Mouse (Mus musculus) MEL (cell line): ENCODE measurements at regions not wholly inside any gene's neighbourhood (a gene's known extent, or its start where the extent isn't known, plus 50 kb on each side); places are given as distances from the start of the nearest gene placed in this dataset.

ENCODE experiments used
- DNase-seq: peaks from one replicate; pipeline ENCODE4 v3.0.0; 2011; ENCODE audit warnings: low read depth, low spot score
- H3K27ac ChIP-seq: 2 replicates; pipeline ENCODE4 v1.5.1; 2012; ENCODE audit warnings: low read depth, mild to moderate bottlenecking, control low read depth, low read length, moderate library complexity; ENCODE audit not compliant: control insufficient read depth
- H3K27me3 ChIP-seq, 2 experiments: fragments of 150-350 bp in 1 of 2; sonication (generic) in 1 of 2; 2 replicates each; pipeline ENCODE4 v1.6.1; 2012; ENCODE audit warnings: low read length in 2 of 2, mild to moderate bottlenecking in 2 of 2, improper control_type of control experiment in 1 of 2, moderate library complexity in 1 of 2; ENCODE audit not compliant: insufficient read depth in 2 of 2, control insufficient read depth in 1 of 2
- H3K36me3 ChIP-seq, 2 experiments: 2 replicates each; pipeline ENCODE4 v1.6.1; 2012 to 2014; ENCODE audit warnings: low read length in 2 of 2, improper control_type of control experiment in 1 of 2, inconsistent platforms in 1 of 2, mild to moderate bottlenecking in 1 of 2; ENCODE audit not compliant: insufficient read depth in 2 of 2, control insufficient read depth in 1 of 2
- H3K4me1 ChIP-seq, 2 experiments: fragments of 150-350 bp in 1 of 2; sonication (generic) in 1 of 2; 2 replicates each; pipeline ENCODE4 v1.6.1; 2012; ENCODE audit warnings: low read length in 2 of 2, improper control_type of control experiment in 1 of 2, mild to moderate bottlenecking in 1 of 2; ENCODE audit not compliant: insufficient read depth in 2 of 2, control insufficient read depth in 1 of 2
- H3K4me3 ChIP-seq, 2 experiments: fragments of 150-350 bp in 1 of 2; sonication (generic) in 1 of 2; 2 replicates each; pipeline ENCODE4 v1.5.1; 2012; ENCODE audit warnings: low read depth in 2 of 2, low read length in 2 of 2, mild to moderate bottlenecking in 2 of 2, moderate library complexity in 2 of 2, control low read depth in 1 of 2, improper control_type of control experiment in 1 of 2; ENCODE audit not compliant: control insufficient read depth in 1 of 2, insufficient read depth in 1 of 2
- H3K79me2 ChIP-seq: 2 replicates; pipeline ENCODE4 v1.6.1; 2012; ENCODE audit warnings: mild to moderate bottlenecking, low read length, moderate library complexity; ENCODE audit not compliant: control insufficient read depth, poor library complexity, insufficient read depth
- H3K9ac ChIP-seq: 2 replicates; pipeline ENCODE4 v1.6.1; 2012; ENCODE audit warnings: low read depth, mild to moderate bottlenecking, control low read depth, low read length, moderate library complexity; ENCODE audit not compliant: control insufficient read depth, poor library complexity, severe bottlenecking
- H3K9me3 ChIP-seq: fragments of 150-350 bp; sonication (generic); replicated peaks from 2 replicates; pipeline ENCODE4 v1.6.1; 2012; ENCODE audit warnings: mild to moderate bottlenecking, low read length, improper control_type of control experiment, moderate library complexity; ENCODE audit not compliant: insufficient read depth
- CHD1 ChIP-seq: IDR thresholded peaks from 2 replicates; pipeline ENCODE4 v1.6.1; 2012; ENCODE audit warnings: low read depth, mild to moderate bottlenecking, inconsistent platforms, low read length, improper control_type of control experiment
- CHD2 ChIP-seq: IDR thresholded peaks from 2 replicates; pipeline ENCODE4 v1.6.1; 2011; ENCODE audit warnings: low read length, improper control_type of control experiment
- CTCF ChIP-seq, 3 experiments: IDR thresholded peaks in 2 of 3; conservative IDR thresholded peaks in 1 of 3; 2 replicates each; pipeline ENCODE4 v1.5.1; 2011 to 2012; ENCODE audit warnings: low read length in 3 of 3, low read depth in 2 of 3, mild to moderate bottlenecking in 2 of 3, improper control_type of control experiment in 1 of 3, inconsistent platforms in 1 of 3, mixed read lengths in 1 of 3, moderate library complexity in 1 of 3; ENCODE audit not compliant: control insufficient read depth in 1 of 3, insufficient read depth in 1 of 3, poor library complexity in 1 of 3, severe bottlenecking in 1 of 3
- ETS1 ChIP-seq: IDR thresholded peaks from 2 replicates; pipeline ENCODE4 v1.6.1; 2012; ENCODE audit warnings: low read depth, mild to moderate bottlenecking, inconsistent platforms, low read length, improper control_type of control experiment, moderate library complexity
- GABPA ChIP-seq: IDR thresholded peaks from 2 replicates; pipeline ENCODE4 v1.6.1; 2012; ENCODE audit warnings: low read depth, mild to moderate bottlenecking, inconsistent platforms, low read length, improper control_type of control experiment, moderate library complexity
- JUND ChIP-seq: IDR thresholded peaks from 2 replicates; pipeline ENCODE4 v1.6.1; 2011; ENCODE audit warnings: low read depth, mild to moderate bottlenecking, improper control_type of control experiment, low read length
- KAT2A ChIP-seq: conservative IDR thresholded peaks from 2 replicates; pipeline ENCODE4 v1.6.1; 2012; ENCODE audit warnings: low read depth, low read length, improper control_type of control experiment, inconsistent platforms
- MAFK ChIP-seq: IDR thresholded peaks from 2 replicates; pipeline ENCODE4 v1.6.1; 2011; ENCODE audit warnings: low read depth, mild to moderate bottlenecking, low read length, improper control_type of control experiment, borderline replicate concordance
- MAX ChIP-seq: IDR thresholded peaks from 2 replicates; pipeline ENCODE4 v1.6.1; 2011; ENCODE audit warnings: low read length, improper control_type of control experiment
- MEF2A ChIP-seq: IDR thresholded peaks from 2 replicates; pipeline ENCODE4 v1.6.1; 2014; ENCODE audit warnings: low read depth, mild to moderate bottlenecking, inconsistent platforms, low read length, improper control_type of control experiment; ENCODE audit not compliant: poor library complexity, insufficient replicate concordance, severe bottlenecking; ENCODE audit errors: extremely low read depth
- NRF1 ChIP-seq: IDR thresholded peaks from 2 replicates; pipeline ENCODE4 v1.6.1; 2014; ENCODE audit warnings: low read depth, mild to moderate bottlenecking, inconsistent platforms, low read length, improper control_type of control experiment, moderate library complexity; ENCODE audit not compliant: poor library complexity, insufficient read depth, severe bottlenecking
- POLR2A ChIP-seq, 2 experiments: IDR thresholded peaks; 2 replicates each; pipeline ENCODE4 v1.6.1; 2011 to 2012; ENCODE audit warnings: low read length in 2 of 2, mild to moderate bottlenecking in 2 of 2, control low read depth in 1 of 2, improper control_type of control experiment in 1 of 2, low read depth in 1 of 2, moderate library complexity in 1 of 2; ENCODE audit not compliant: control insufficient read depth in 1 of 2, insufficient read depth in 1 of 2, poor library complexity in 1 of 2
- POLR2AphosphoS2 ChIP-seq: IDR thresholded peaks from 2 replicates; pipeline ENCODE4 v1.6.1; 2011; ENCODE audit warnings: low read length, improper control_type of control experiment
- POLR2AphosphoS5 ChIP-seq: IDR thresholded peaks from 2 replicates; pipeline ENCODE4 v1.6.1; 2012; ENCODE audit warnings: low read depth, borderline replicate concordance, mild to moderate bottlenecking, inconsistent platforms, low read length, moderate library complexity, mixed read lengths
- RCOR1 ChIP-seq: IDR thresholded peaks from 2 replicates; pipeline ENCODE4 v1.6.1; 2012; ENCODE audit warnings: low read depth, mild to moderate bottlenecking, inconsistent platforms, low read length, improper control_type of control experiment
- SIN3A ChIP-seq: IDR thresholded peaks from 2 replicates; pipeline ENCODE4 v1.6.1; 2012; ENCODE audit warnings: low read length, improper control_type of control experiment, inconsistent platforms
- TAL1 ChIP-seq: IDR thresholded peaks from 2 replicates; pipeline ENCODE4 v1.6.1; 2012; ENCODE audit warnings: mild to moderate bottlenecking, inconsistent platforms, low read length, moderate library complexity, mixed read lengths
- TCF12 ChIP-seq: IDR thresholded peaks from 2 replicates; pipeline ENCODE4 v1.6.1; 2014; ENCODE audit warnings: low read depth, mild to moderate bottlenecking, inconsistent platforms, low read length, improper control_type of control experiment, moderate library complexity
- ZKSCAN1 ChIP-seq: IDR thresholded peaks from 2 replicates; pipeline ENCODE4 v1.6.1; 2012; ENCODE audit warnings: low read depth, mild to moderate bottlenecking, inconsistent platforms, low read length, improper control_type of control experiment, moderate library complexity
- ZNF384 ChIP-seq: IDR thresholded peaks from 2 replicates; pipeline ENCODE4 v1.6.1; 2012; ENCODE audit warnings: low read depth, mild to moderate bottlenecking, inconsistent platforms, low read length, improper control_type of control experiment

- TF ChIP-seq TAL1 = no peak
- no peak for TF ChIP-seq NRF1
- no peak for TF ChIP-seq ZKSCAN1
- TF ChIP-seq ZNF384 = no peak
- TF ChIP-seq MAX = no peak
- no peak for TF ChIP-seq CTCF (IDR thresholded peaks at IDR 0.05 in 2 of 3, conservative IDR thresholded peaks at IDR 0.05 in 1 of 3; ENCODE audit: control insufficient read depth in 1 of 3, insufficient read depth in 1 of 3, low read depth in 2 of 3, low read length in 3 of 3, poor library complexity in 1 of 3, severe bottlenecking in 1 of 3)
- TF ChIP-seq MEF2A = no peak
- TF ChIP-seq JUND = no peak
- TF ChIP-seq SIN3A = no peak
- TF ChIP-seq CHD2 = no peak
- no peak for TF ChIP-seq ETS1
- no peak for TF ChIP-seq RCOR1
- TF ChIP-seq POLR2AphosphoS5 = no peak
- TF ChIP-seq POLR2A (IDR thresholded peaks at IDR 0.05; ENCODE audit: control insufficient read depth in 1 of 2, insufficient read depth in 1 of 2, low read depth in 1 of 2, low read length in 2 of 2, poor library complexity in 1 of 2) = no peak
- no peak for TF ChIP-seq KAT2A
- TF ChIP-seq POLR2AphosphoS2 = no peak
- TF ChIP-seq CHD1 = no peak
- Histone ChIP-seq H3K4me1 (no peaks in the 10 kb centered on the region), H3K36me3 (no peaks in the 10 kb centered on the region), H3K4me3 (no peak overlapping the region), H3K79me2 (no peaks in the 10 kb centered on the region), H3K9ac (no peak overlapping the region), H3K27ac (no peak overlapping the region), H3K27me3 (no peaks in the 10 kb centered on the region), H3K9me3 (no peaks in the 10 kb centered on the region)
- no peak for DNase-seq
These were observed 114.9 kb downstream of the Sox2 start for GRCm38 (mm10) chr3:34765151-34765550.

- Histone ChIP-seq H3K9me3 (no peaks in the 10 kb centered on the region), H3K9ac (no peak overlapping the region), H3K4me1 (no peaks in the 10 kb centered on the region), H3K27ac (no peak overlapping the region), H3K27me3 (no peaks in the 10 kb centered on the region), H3K4me3 (no peak overlapping the region)
- TF ChIP-seq TCF12 = no peak
- TF ChIP-seq MAFK = no peak
- TF ChIP-seq GABPA = no peak
- TF ChIP-seq, all 39 proteins: peak for 0
- no peak for DNase-seq
- Histone ChIP-seq H3K36me3 (no peaks in the 10 kb centered on the region), H3K79me2 (no peaks in the 10 kb centered on the region)
These were observed 119.6 kb downstream of the Sox2 start for GRCm38 (mm10) chr3:34769818-34770217.
